Mouse (Mus musculus) MEL (cell line): ENCODE results near the gene Tshb. TPM values are rescaled to one million over a fixed set of nuclear protein-coding genes. Genes with fewer than 3 reads are reported as not detected.

Source experiments
- DNase-seq: peaks from one replicate; pipeline ENCODE4 v3.0.0; 2011; ENCODE audit warnings: low read depth, low spot score
- H3K27ac ChIP-seq: 2 replicates; pipeline ENCODE4 v1.5.1; 2012; ENCODE audit warnings: low read depth, mild to moderate bottlenecking, control low read depth, low read length, moderate library complexity; ENCODE audit not compliant: control insufficient read depth
- H3K27me3 ChIP-seq, 2 experiments: fragments of 150-350 bp in 1 of 2; sonication (generic) in 1 of 2; 2 replicates each; pipeline ENCODE4 v1.6.1; 2012; ENCODE audit warnings: low read length in 2 of 2, mild to moderate bottlenecking in 2 of 2, improper control_type of control experiment in 1 of 2, moderate library complexity in 1 of 2; ENCODE audit not compliant: insufficient read depth in 2 of 2, control insufficient read depth in 1 of 2
- H3K36me3 ChIP-seq, 2 experiments: 2 replicates each; pipeline ENCODE4 v1.6.1; 2012 to 2014; ENCODE audit warnings: low read length in 2 of 2, improper control_type of control experiment in 1 of 2, inconsistent platforms in 1 of 2, mild to moderate bottlenecking in 1 of 2; ENCODE audit not compliant: insufficient read depth in 2 of 2, control insufficient read depth in 1 of 2
- H3K4me1 ChIP-seq, 2 experiments: fragments of 150-350 bp in 1 of 2; sonication (generic) in 1 of 2; 2 replicates each; pipeline ENCODE4 v1.6.1; 2012; ENCODE audit warnings: low read length in 2 of 2, improper control_type of control experiment in 1 of 2, mild to moderate bottlenecking in 1 of 2; ENCODE audit not compliant: insufficient read depth in 2 of 2, control insufficient read depth in 1 of 2
- H3K4me3 ChIP-seq, 2 experiments: fragments of 150-350 bp in 1 of 2; sonication (generic) in 1 of 2; 2 replicates each; pipeline ENCODE4 v1.5.1; 2012; ENCODE audit warnings: low read depth in 2 of 2, low read length in 2 of 2, mild to moderate bottlenecking in 2 of 2, moderate library complexity in 2 of 2, control low read depth in 1 of 2, improper control_type of control experiment in 1 of 2; ENCODE audit not compliant: control insufficient read depth in 1 of 2, insufficient read depth in 1 of 2
- H3K79me2 ChIP-seq: 2 replicates; pipeline ENCODE4 v1.6.1; 2012; ENCODE audit warnings: mild to moderate bottlenecking, low read length, moderate library complexity; ENCODE audit not compliant: control insufficient read depth, poor library complexity, insufficient read depth
- H3K9ac ChIP-seq: 2 replicates; pipeline ENCODE4 v1.6.1; 2012; ENCODE audit warnings: low read depth, mild to moderate bottlenecking, control low read depth, low read length, moderate library complexity; ENCODE audit not compliant: control insufficient read depth, poor library complexity, severe bottlenecking
- H3K9me3 ChIP-seq: fragments of 150-350 bp; sonication (generic); replicated peaks from 2 replicates; pipeline ENCODE4 v1.6.1; 2012; ENCODE audit warnings: mild to moderate bottlenecking, low read length, improper control_type of control experiment, moderate library complexity; ENCODE audit not compliant: insufficient read depth
- BHLHE40 ChIP-seq: IDR thresholded peaks from 2 replicates; pipeline ENCODE4 v1.6.1; 2012; ENCODE audit warnings: low read depth, mild to moderate bottlenecking, inconsistent platforms, low read length, improper control_type of control experiment, borderline replicate concordance
- CHD1 ChIP-seq: IDR thresholded peaks from 2 replicates; pipeline ENCODE4 v1.6.1; 2012; ENCODE audit warnings: low read depth, mild to moderate bottlenecking, inconsistent platforms, low read length, improper control_type of control experiment
- CHD2 ChIP-seq: IDR thresholded peaks from 2 replicates; pipeline ENCODE4 v1.6.1; 2011; ENCODE audit warnings: low read length, improper control_type of control experiment
- CTCF ChIP-seq, 3 experiments: IDR thresholded peaks in 2 of 3; conservative IDR thresholded peaks in 1 of 3; 2 replicates each; pipeline ENCODE4 v1.5.1; 2011 to 2012; ENCODE audit warnings: low read length in 3 of 3, low read depth in 2 of 3, mild to moderate bottlenecking in 2 of 3, improper control_type of control experiment in 1 of 3, inconsistent platforms in 1 of 3, mixed read lengths in 1 of 3, moderate library complexity in 1 of 3; ENCODE audit not compliant: control insufficient read depth in 1 of 3, insufficient read depth in 1 of 3, poor library complexity in 1 of 3, severe bottlenecking in 1 of 3
- ELF1 ChIP-seq: IDR thresholded peaks from 2 replicates; pipeline ENCODE4 v1.6.1; 2014; ENCODE audit warnings: low read depth, mild to moderate bottlenecking, inconsistent platforms, low read length, improper control_type of control experiment, moderate library complexity
- ETS1 ChIP-seq: IDR thresholded peaks from 2 replicates; pipeline ENCODE4 v1.6.1; 2012; ENCODE audit warnings: low read depth, mild to moderate bottlenecking, inconsistent platforms, low read length, improper control_type of control experiment, moderate library complexity
- GATA1 ChIP-seq: IDR thresholded peaks from 2 replicates; pipeline ENCODE4 v1.6.1; 2011; ENCODE audit warnings: low read depth, low read length, improper control_type of control experiment
- HCFC1 ChIP-seq: IDR thresholded peaks from 2 replicates; pipeline ENCODE4 v1.6.1; 2012; ENCODE audit warnings: low read depth, mild to moderate bottlenecking, inconsistent platforms, low read length, improper control_type of control experiment, moderate library complexity
- KAT2A ChIP-seq: conservative IDR thresholded peaks from 2 replicates; pipeline ENCODE4 v1.6.1; 2012; ENCODE audit warnings: low read depth, low read length, improper control_type of control experiment, inconsistent platforms
- MAFK ChIP-seq: IDR thresholded peaks from 2 replicates; pipeline ENCODE4 v1.6.1; 2011; ENCODE audit warnings: low read depth, mild to moderate bottlenecking, low read length, improper control_type of control experiment, borderline replicate concordance
- MAX ChIP-seq: IDR thresholded peaks from 2 replicates; pipeline ENCODE4 v1.6.1; 2011; ENCODE audit warnings: low read length, improper control_type of control experiment
- MXI1 ChIP-seq: IDR thresholded peaks from 2 replicates; pipeline ENCODE4 v1.6.1; 2011; ENCODE audit warnings: mild to moderate bottlenecking, low read depth, low read length, improper control_type of control experiment
- MYB ChIP-seq: IDR thresholded peaks from 2 replicates; pipeline ENCODE4 v1.6.1; 2011; ENCODE audit warnings: mild to moderate bottlenecking, low read depth, low read length, improper control_type of control experiment
- MYC ChIP-seq: IDR thresholded peaks from 2 replicates; pipeline ENCODE4 v1.6.1; 2011; ENCODE audit warnings: low read depth, mild to moderate bottlenecking, low read length, improper control_type of control experiment, moderate library complexity
- NRF1 ChIP-seq: IDR thresholded peaks from 2 replicates; pipeline ENCODE4 v1.6.1; 2014; ENCODE audit warnings: low read depth, mild to moderate bottlenecking, inconsistent platforms, low read length, improper control_type of control experiment, moderate library complexity; ENCODE audit not compliant: poor library complexity, insufficient read depth, severe bottlenecking
- RAD21 ChIP-seq: IDR thresholded peaks from 2 replicates; pipeline ENCODE4 v1.6.1; 2011; ENCODE audit warnings: mild to moderate bottlenecking, low read depth, low read length, improper control_type of control experiment
- RCOR1 ChIP-seq: IDR thresholded peaks from 2 replicates; pipeline ENCODE4 v1.6.1; 2012; ENCODE audit warnings: low read depth, mild to moderate bottlenecking, inconsistent platforms, low read length, improper control_type of control experiment
- SIN3A ChIP-seq: IDR thresholded peaks from 2 replicates; pipeline ENCODE4 v1.6.1; 2012; ENCODE audit warnings: low read length, improper control_type of control experiment, inconsistent platforms
- SMC3 ChIP-seq: IDR thresholded peaks from 2 replicates; pipeline ENCODE4 v1.6.1; 2011; ENCODE audit warnings: low read depth, low read length, improper control_type of control experiment
- TBP ChIP-seq: IDR thresholded peaks from 2 replicates; pipeline ENCODE4 v1.8.0; 2011; ENCODE audit warnings: low read depth, low read length, improper control_type of control experiment
- TCF12 ChIP-seq: IDR thresholded peaks from 2 replicates; pipeline ENCODE4 v1.6.1; 2014; ENCODE audit warnings: low read depth, mild to moderate bottlenecking, inconsistent platforms, low read length, improper control_type of control experiment, moderate library complexity
- UBTF ChIP-seq: IDR thresholded peaks from 2 replicates; pipeline ENCODE4 v1.6.1; 2012; ENCODE audit warnings: low read depth, mild to moderate bottlenecking, inconsistent platforms, low read length, improper control_type of control experiment, moderate library complexity, borderline replicate concordance; ENCODE audit not compliant: insufficient read depth
- USF1 ChIP-seq: IDR thresholded peaks from 2 replicates; pipeline ENCODE4 v1.6.1; 2014; ENCODE audit warnings: low read depth, mild to moderate bottlenecking, inconsistent platforms, low read length, improper control_type of control experiment, moderate library complexity
- USF2 ChIP-seq, 2 experiments: IDR thresholded peaks; 2 replicates each; pipeline ENCODE4 v1.6.1; 2011 to 2012; ENCODE audit warnings: improper control_type of control experiment in 2 of 2, low read length in 2 of 2, borderline replicate concordance in 1 of 2, inconsistent platforms in 1 of 2, low read depth in 1 of 2, mild to moderate bottlenecking in 1 of 2; ENCODE audit not compliant: insufficient read depth in 1 of 2
- ZC3H11A ChIP-seq: IDR thresholded peaks from 2 replicates; pipeline ENCODE4 v1.6.1; 2012; ENCODE audit warnings: low read depth, mild to moderate bottlenecking, inconsistent platforms, low read length, improper control_type of control experiment
- ZKSCAN1 ChIP-seq: IDR thresholded peaks from 2 replicates; pipeline ENCODE4 v1.6.1; 2012; ENCODE audit warnings: low read depth, mild to moderate bottlenecking, inconsistent platforms, low read length, improper control_type of control experiment, moderate library complexity
- polyA plus RNA-seq, 2 experiments: library from polyadenylated mRNA; stranded (reverse) in 1 of 2; unstranded in 1 of 2; fragments of >175 nt in 1 of 2; fragments of >200 nt in 1 of 2; gene quantifications; 2 replicates each; pipeline versions ENCODE4 v1.2.1 to v1.2.4; 2012; ENCODE audit warnings: low replicate concordance in 2 of 2, low read depth in 1 of 2; ENCODE audit not compliant: insufficient read length in 2 of 2, insufficient read depth in 1 of 2, missing spikeins in 1 of 2
- total RNA-seq: library from RNA; depleted of rRNA; stranded (reverse); fragments of 300-350 nt; gene quantifications from 2 replicates; pipeline ENCODE4 v1.2.3, GENCODE M21; 2012

Tshb gene
- total and polyA plus RNA-seq, 3 experiments = not detected

- no peak for TF ChIP-seq HCFC1
- TF ChIP-seq KAT2A = no peak
- TF ChIP-seq CHD1 = no peak
- TF ChIP-seq SMC3 = no peak
- TF ChIP-seq ELF1 = no peak
- Histone ChIP-seq H3K4me1 (no peaks in the 10 kb centered on the region), H3K9ac (no peak overlapping the region), H3K4me3 (no peak overlapping the region), H3K79me2 (no peaks in the 10 kb centered on the region), H3K27ac (no peak overlapping the region), H3K9me3 (no peaks in the 10 kb centered on the region), H3K36me3 (no peaks in the 10 kb centered on the region), H3K27me3 (no peaks in the 10 kb centered on the region)
- DNase-seq = no peak
Measured at GRCm38 (mm10) chr3:102738161-102738901, 44.2 kb downstream of the Tshb start.

DNA sequence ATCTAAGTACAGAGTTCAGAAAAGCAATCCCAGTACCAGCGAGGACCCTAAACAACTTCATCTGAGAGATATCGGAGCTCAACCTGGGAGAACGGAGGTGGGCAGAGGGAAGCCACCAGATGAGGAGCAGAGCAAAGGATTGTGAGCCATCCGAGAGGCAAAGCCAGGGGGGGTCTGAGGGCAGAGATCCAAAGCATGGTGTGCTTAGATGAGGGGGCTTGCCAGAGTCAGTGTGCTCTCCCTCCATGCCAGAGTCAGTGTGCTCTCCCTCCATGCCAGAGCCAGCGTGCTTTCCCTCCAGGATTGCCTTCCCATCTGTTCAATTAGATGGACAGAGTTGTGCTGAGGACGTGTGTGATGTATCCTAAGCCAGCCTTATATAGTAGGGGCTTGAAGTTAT, 45.4 kb downstream of the Tshb start:
- no peaks in the 10 kb centered on the region for H3K36me3 ChIP-seq
- no peak for TF ChIP-seq MAFK
- TF ChIP-seq ETS1 = no peak
- TF ChIP-seq ELF1 = no peak
- TF ChIP-seq CHD2 = no peak
- H3K27me3 ChIP-seq = no peaks in the 10 kb centered on the region
- DNase-seq = no peak
- no peak overlapping the region for H3K9ac ChIP-seq
- no peaks in the 10 kb centered on the region for H3K9me3 ChIP-seq
- H3K4me1 ChIP-seq = no peaks in the 10 kb centered on the region
- no peak overlapping the region for H3K4me3 ChIP-seq
- H3K79me2 ChIP-seq = no peaks in the 10 kb centered on the region
- no peak overlapping the region for H3K27ac ChIP-seq

- DNase-seq = no peak
- Histone ChIP-seq H3K79me2 (no peaks in the 10 kb centered on the region), H3K27me3 (no peaks in the 10 kb centered on the region), H3K9ac (no peak overlapping the region), H3K36me3 (no peaks in the 10 kb centered on the region), H3K9me3 (no peaks in the 10 kb centered on the region), H3K4me3 (no peak overlapping the region), H3K27ac (no peak overlapping the region), H3K4me1 (no peaks in the 10 kb centered on the region)
- TF ChIP-seq SMC3 (no peak), NRF1 (no peak), USF2 (IDR thresholded peaks at IDR 0.05; ENCODE audit: borderline replicate concordance in 1 of 2, insufficient read depth in 1 of 2, low read depth in 1 of 2, low read length in 2 of 2) (no peak), RCOR1 (no peak), ZKSCAN1 (no peak), SIN3A (no peak), MYB (no peak), CTCF (IDR thresholded peaks at IDR 0.05 in 2 of 3, conservative IDR thresholded peaks at IDR 0.05 in 1 of 3; ENCODE audit: control insufficient read depth in 1 of 3, insufficient read depth in 1 of 3, low read depth in 2 of 3, low read length in 3 of 3, poor library complexity in 1 of 3, severe bottlenecking in 1 of 3) (no peak), TCF12 (no peak), MXI1 (no peak), USF1 (no peak), TBP (no peak), MAX (no peak), GATA1 (no peak), ELF1 (no peak), RAD21 (no peak), BHLHE40 (no peak), MYC (no peak), UBTF (no peak), ZC3H11A (no peak)
- TF ChIP-seq, all 39 proteins: peak for 0
Measured at GRCm38 (mm10) chr3:102736436-102736835, 46.1 kb downstream of the Tshb start.
